Mouse (Mus musculus) lung, postnatal 0 days (tissue): ENCODE data around the gene Fbxl8.

Source experiments
- CTCF ChIP-seq: IDR thresholded peaks from 2 replicates; pipeline ENCODE4 v1.5.1; 2016; ENCODE audit warnings: antibody characterized with exemption, mild to moderate bottlenecking
- EP300 ChIP-seq: IDR thresholded peaks from 2 replicates; pipeline ENCODE4 v1.6.1; 2016; ENCODE audit warnings: antibody characterized with exemption, mild to moderate bottlenecking, control low read depth

DNA sequence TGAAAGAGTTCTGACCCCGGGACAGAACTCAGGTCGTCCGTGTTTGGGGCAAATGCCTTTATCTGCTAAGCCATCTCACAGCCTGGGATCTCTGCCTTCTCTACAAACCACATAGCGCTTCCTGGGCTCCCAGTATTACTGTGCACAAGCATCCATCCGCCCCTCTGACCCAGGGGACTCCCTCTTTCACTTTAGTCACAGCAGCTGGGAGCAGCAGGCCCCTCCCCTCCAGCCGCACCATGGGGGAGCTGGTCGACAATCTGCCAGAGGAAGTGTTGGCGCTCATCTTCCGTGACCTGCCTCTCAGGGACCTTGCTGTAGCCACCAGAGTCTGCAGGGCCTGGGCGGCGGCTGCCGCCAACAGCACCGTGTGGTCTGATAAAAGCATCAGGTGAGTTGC lies 2.3 kb downstream of the Fbxl8 start:
- TF ChIP-seq CTCF = no peak
- TF ChIP-seq EP300 = no peak
